Mouse (Mus musculus): ENCODE data around the gene Htr3b. TPM values are rescaled to one million over a fixed set of nuclear protein-coding genes. Genes with fewer than 3 reads are reported as not detected.

The Htr3b gene
- 0.24 and 0.30 TPM in 2 replicates for polyA plus RNA-seq (2015; fragmentation: Nextera tagmentation; extraction: Ambion mirVana)

- Histone ChIP-seq H3K4me3 (replicated peaks; ENCODE audit: low read length) (no peak within 1 kb of the TSS), H3K27ac (ENCODE audit: low read length) (no peak within 1 kb of the TSS), H3K36me3 (ENCODE audit: control insufficient read depth, insufficient read depth, low read length) (no peaks in the 10 kb centered on the region), H3K9ac (ENCODE audit: low read length) (no peak within 1 kb of the TSS), H3K27me3 (ENCODE audit: control insufficient read depth, insufficient read depth, low read length) (no peaks in the 10 kb centered on the region), H3K4me1 (ENCODE audit: control insufficient read depth, insufficient read depth, low read length) (no peaks in the 10 kb centered on the region), H3K9me3 (replicated peaks; ENCODE audit: control insufficient read depth, low read length) (no peaks in the 10 kb centered on the region), H3K4me2 (ENCODE audit: low read depth, low read length) (no peak within 1 kb of the TSS)
- 62% methylated on average over 7 of the region's 7 CpGs for WGBS
- ATAC-seq (ENCODE audit: insufficient read depth, low FRiP score): no peak
Observed at GRCm38 (mm10) chr9:48964587-48965040, at the start of gene Htr3b. Gene Htr3b (minus strand): TSS chr9:48964990.

GRCm38 (mm10) chr9:48999256-48999655, 34.5 kb upstream of the Htr3b start:
- H3K9me3 ChIP-seq (replicated peaks; ENCODE audit: control insufficient read depth, low read length): no peaks in the 10 kb centered on the region
- no peak overlapping the region for H3K9ac ChIP-seq (ENCODE audit: low read length)
- no peaks in the 10 kb centered on the region for H3K36me3 ChIP-seq (ENCODE audit: control insufficient read depth, insufficient read depth, low read length)
- no peak overlapping the region for H3K27ac ChIP-seq (ENCODE audit: low read length)
- H3K27me3 ChIP-seq (ENCODE audit: control insufficient read depth, insufficient read depth, low read length): no peaks in the 10 kb centered on the region
- H3K4me1 ChIP-seq (ENCODE audit: control insufficient read depth, insufficient read depth, low read length): no peaks in the 10 kb centered on the region
- H3K4me3 ChIP-seq (replicated peaks; ENCODE audit: low read length): no peak overlapping the region
- H3K4me2 ChIP-seq (ENCODE audit: low read depth, low read length): no peak overlapping the region
- WGBS: 90% methylated on average over 6 of the region's 6 CpGs
- no peak for ATAC-seq (ENCODE audit: insufficient read depth, low FRiP score)

- Histone ChIP-seq H3K27me3 (ENCODE audit: control insufficient read depth, insufficient read depth, low read length) (no peaks in the 10 kb centered on the region), H3K4me3 (replicated peaks; ENCODE audit: low read length) (no peak overlapping the region)
- no peak for ATAC-seq (ENCODE audit: insufficient read depth, low FRiP score)
Observed at GRCm38 (mm10) chr9:48995735-48996134, 30.9 kb upstream of the Htr3b start.

GRCm38 (mm10) chr9:48994779-48995178, 30.0 kb upstream of the Htr3b start:
- no peaks in the 10 kb centered on the region for H3K27me3 ChIP-seq (ENCODE audit: control insufficient read depth, insufficient read depth, low read length)
- H3K9ac ChIP-seq (ENCODE audit: low read length): no peak overlapping the region
- H3K4me3 ChIP-seq (replicated peaks; ENCODE audit: low read length): no peak overlapping the region
- H3K4me1 ChIP-seq (ENCODE audit: control insufficient read depth, insufficient read depth, low read length): no peaks in the 10 kb centered on the region
- 91% methylated on average over 7 of the region's 7 CpGs for WGBS
- no peak overlapping the region for H3K27ac ChIP-seq (ENCODE audit: low read length)
- no peaks in the 10 kb centered on the region for H3K9me3 ChIP-seq (replicated peaks; ENCODE audit: control insufficient read depth, low read length)
- no peak overlapping the region for H3K4me2 ChIP-seq (ENCODE audit: low read depth, low read length)
- ATAC-seq (ENCODE audit: insufficient read depth, low FRiP score): no peak
- H3K36me3 ChIP-seq (ENCODE audit: control insufficient read depth, insufficient read depth, low read length): no peaks in the 10 kb centered on the region

More at GRCm38 (mm10) chr9:48995735-48996134, 30.9 kb upstream of the Htr3b start:
- Histone ChIP-seq H3K9me3 (replicated peaks; ENCODE audit: control insufficient read depth, low read length) (no peaks in the 10 kb centered on the region), H3K36me3 (ENCODE audit: control insufficient read depth, insufficient read depth, low read length) (no peaks in the 10 kb centered on the region), H3K27ac (ENCODE audit: low read length) (no peak overlapping the region), H3K9ac (ENCODE audit: low read length) (no peak overlapping the region), H3K4me1 (ENCODE audit: control insufficient read depth, insufficient read depth, low read length) (no peaks in the 10 kb centered on the region), H3K4me2 (ENCODE audit: low read depth, low read length) (no peak overlapping the region)
- 94% methylated on average over 1 of the region's 1 CpGs for WGBS

GRCm38 (mm10) chr9:48991671-48992070, 26.9 kb upstream of the Htr3b start:
- 82% methylated on average over 5 of the region's 5 CpGs for whole genome bisulfite sequencing

GRCm38 (mm10) chr9:48987201-48988101, 22.7 kb upstream of the Htr3b start:
- no peaks in the 10 kb centered on the region for H3K9me3 ChIP-seq (replicated peaks; ENCODE audit: control insufficient read depth, low read length)
- no peaks in the 10 kb centered on the region for H3K27me3 ChIP-seq (ENCODE audit: control insufficient read depth, insufficient read depth, low read length)
- H3K4me3 ChIP-seq (replicated peaks; ENCODE audit: low read length): no peak overlapping the region
- H3K4me2 ChIP-seq (ENCODE audit: low read depth, low read length): peak overlapping the region; percentile 88
- no peak overlapping the region for H3K27ac ChIP-seq (ENCODE audit: low read length)
- H3K4me1 ChIP-seq (ENCODE audit: control insufficient read depth, insufficient read depth, low read length): peaks cover 13% of the 10 kb centered on the region; the same call in 1 of the 2 replicates
- no peak for ATAC-seq (ENCODE audit: insufficient read depth, low FRiP score)
- no peaks in the 10 kb centered on the region for H3K36me3 ChIP-seq (ENCODE audit: control insufficient read depth, insufficient read depth, low read length)
- 31% methylated on average over 12 of the region's 12 CpGs for WGBS
- 0 out of 2 replicates have a peak overlapping the region, but pooled peaks have one; percentile 9 for H3K9ac ChIP-seq (ENCODE audit: low read length)

More at GRCm38 (mm10) chr9:48991671-48992070, 26.9 kb upstream of the Htr3b start:
- H3K27me3 ChIP-seq (ENCODE audit: control insufficient read depth, insufficient read depth, low read length): no peaks in the 10 kb centered on the region
- H3K9me3 ChIP-seq (replicated peaks; ENCODE audit: control insufficient read depth, low read length): no peaks in the 10 kb centered on the region
- peaks cover 11% of the 10 kb centered on the region; the same call in 1 of the 2 replicates for H3K4me1 ChIP-seq (ENCODE audit: control insufficient read depth, insufficient read depth, low read length)
- H3K9ac ChIP-seq (ENCODE audit: low read length): no peak overlapping the region
- H3K27ac ChIP-seq (ENCODE audit: low read length): no peak overlapping the region
- no peaks in the 10 kb centered on the region for H3K36me3 ChIP-seq (ENCODE audit: control insufficient read depth, insufficient read depth, low read length)
- no peak for ATAC-seq (ENCODE audit: insufficient read depth, low FRiP score)
- H3K4me2 ChIP-seq (ENCODE audit: low read depth, low read length): no peak overlapping the region
- no peak overlapping the region for H3K4me3 ChIP-seq (replicated peaks; ENCODE audit: low read length)

- Histone ChIP-seq H3K27me3 (ENCODE audit: control insufficient read depth, insufficient read depth, low read length) (no peaks in the 10 kb centered on the region), H3K36me3 (ENCODE audit: control insufficient read depth, insufficient read depth, low read length) (no peaks in the 10 kb centered on the region), H3K27ac (ENCODE audit: low read length) (no peak overlapping the region), H3K9me3 (replicated peaks; ENCODE audit: control insufficient read depth, low read length) (no peaks in the 10 kb centered on the region), H3K4me2 (ENCODE audit: low read depth, low read length) (peak overlapping the region; percentile 88), H3K9ac (ENCODE audit: low read length) (0 out of 2 replicates have a peak overlapping the region, but pooled peaks have one; percentile 9), H3K4me3 (replicated peaks; ENCODE audit: low read length) (no peak overlapping the region; the same call in 1 of the 2 replicates), H3K4me1 (ENCODE audit: control insufficient read depth, insufficient read depth, low read length) (peaks cover 13% of the 10 kb centered on the region; the same call in 1 of the 2 replicates)
- ATAC-seq (ENCODE audit: insufficient read depth, low FRiP score): no peak
- WGBS: 35% methylated on average over 7 of the region's 7 CpGs
Observed at GRCm38 (mm10) chr9:48986616-48987141, 21.9 kb upstream of the Htr3b start.

- Histone ChIP-seq H3K27me3 (ENCODE audit: control insufficient read depth, insufficient read depth, low read length) (no peaks in the 10 kb centered on the region), H3K36me3 (ENCODE audit: control insufficient read depth, insufficient read depth, low read length) (no peaks in the 10 kb centered on the region), H3K9me3 (replicated peaks; ENCODE audit: control insufficient read depth, low read length) (no peaks in the 10 kb centered on the region), H3K4me1 (ENCODE audit: control insufficient read depth, insufficient read depth, low read length) (peaks cover 13% of the 10 kb centered on the region; the same call in 1 of the 2 replicates), H3K4me3 (replicated peaks; ENCODE audit: low read length) (peak overlapping the region; percentile 81), H3K27ac (ENCODE audit: low read length) (peak overlapping the region; percentile 77), H3K9ac (ENCODE audit: low read length) (peak overlapping the region; percentile 84), H3K4me2 (ENCODE audit: low read depth, low read length) (peak overlapping the region; percentile 88)
- no peak for ATAC-seq (ENCODE audit: insufficient read depth, low FRiP score)
- under 1% methylated on average over 20 of the region's 20 CpGs for WGBS
Observed at GRCm38 (mm10) chr9:48985708-48986088, 20.9 kb upstream of the Htr3b start.

Measured in stomach, embryonic 16.5 days (tissue).